Mouse (Mus musculus): ENCODE data around the gene Ccdc93.

The Ccdc93 gene
- long read RNA-seq, experiment 1, full-length matches to known transcripts = 5 of 7 reads
- long read RNA-seq, experiment 1, partial matches to known transcripts = 1 of 7 reads
- long read RNA-seq, experiment 1, other reads (novel, unspliced or antisense) = 1 of 7 reads
- long read RNA-seq, experiment 2, full-length matches to known transcripts = 9 of 24 reads
- long read RNA-seq, experiment 2, partial matches to known transcripts = 7 of 24 reads
- long read RNA-seq, experiment 2, other reads (novel, unspliced or antisense) = 8 of 24 reads

GRCm38 (mm10) chr1:121430938-121431928 is at the start of gene Ccdc93:
Gene Ccdc93 (plus strand): TSS chr1:121431049.
- intact Hi-C loops (cut with DNase I) = no loop called here

- intact Hi-C loops (cut with DNase I) = no loop called here
Measured at GRCm38 (mm10) chr1:121381562-121381961, 49.3 kb upstream of the Ccdc93 start.

GRCm38 (mm10) chr1:121388312-121388711 is 42.5 kb upstream of the Ccdc93 start:
- intact Hi-C loops (cut with DNase I) = no loop called here

- intact Hi-C loops (cut with DNase I) = no loop called here
Measured at GRCm38 (mm10) chr1:121388732-121389131, 42.1 kb upstream of the Ccdc93 start.

- intact Hi-C loops (cut with DNase I) = no loop called here
Measured at GRCm38 (mm10) chr1:121389574-121389973, 41.3 kb upstream of the Ccdc93 start.

GRCm38 (mm10) chr1:121390003-121390402 is 40.8 kb upstream of the Ccdc93 start:
- intact Hi-C loops (cut with DNase I) = no loop called here

- intact Hi-C loops (cut with DNase I) = no loop called here
Measured at GRCm38 (mm10) chr1:121390421-121390820, 40.4 kb upstream of the Ccdc93 start.

GRCm38 (mm10) chr1:121390855-121391254 is 40.0 kb upstream of the Ccdc93 start:
- intact Hi-C loops (cut with DNase I) = no loop called here

GRCm38 (mm10) chr1:121393117-121393516 is 37.7 kb upstream of the Ccdc93 start:
- intact Hi-C loops (cut with DNase I) = no loop called here

GRCm38 (mm10) chr1:121394764-121395163 is 36.1 kb upstream of the Ccdc93 start:
- intact Hi-C loops (cut with DNase I) = no loop called here

- intact Hi-C loops (cut with DNase I) = no loop called here
Measured at GRCm38 (mm10) chr1:121396501-121396900, 34.3 kb upstream of the Ccdc93 start.

GRCm38 (mm10) chr1:121398231-121398630 is 32.6 kb upstream of the Ccdc93 start:
- intact Hi-C loops (cut with DNase I) = no loop called here

- intact Hi-C loops (cut with DNase I) = no loop called here
Measured at GRCm38 (mm10) chr1:121398986-121399881, 31.6 kb upstream of the Ccdc93 start.

- intact Hi-C loops (cut with DNase I) = loop anchor here (2.0 to 5.0 kb wide), 2 partner anchors 151 to 808 kb away; no protein-coding TSS in a partner anchor
Measured at GRCm38 (mm10) chr1:121400243-121400642, 30.6 kb upstream of the Ccdc93 start.

GRCm38 (mm10) chr1:121419084-121419483 is 11.8 kb upstream of the Ccdc93 start:
- intact Hi-C loops (cut with DNase I) = loop anchor here (5.0 kb wide), 1 partner anchor 832 kb away; no protein-coding TSS in a partner anchor

- intact Hi-C loops (cut with DNase I) = loop anchor here (5.0 kb wide), 1 partner anchor 832 kb away; no protein-coding TSS in a partner anchor
Measured at GRCm38 (mm10) chr1:121419569-121420265, 11.1 kb upstream of the Ccdc93 start.

GRCm38 (mm10) chr1:121430183-121430937 is 489 bp upstream of the Ccdc93 start:
- intact Hi-C loops (cut with DNase I) = no loop called here

- intact Hi-C loops (cut with DNase I) = no loop called here
Measured at GRCm38 (mm10) chr1:121435981-121436380, 5.1 kb downstream of the Ccdc93 start.
